Mouse (Mus musculus): Measurements from ENCODE around the gene Prdm16.

DNA sequence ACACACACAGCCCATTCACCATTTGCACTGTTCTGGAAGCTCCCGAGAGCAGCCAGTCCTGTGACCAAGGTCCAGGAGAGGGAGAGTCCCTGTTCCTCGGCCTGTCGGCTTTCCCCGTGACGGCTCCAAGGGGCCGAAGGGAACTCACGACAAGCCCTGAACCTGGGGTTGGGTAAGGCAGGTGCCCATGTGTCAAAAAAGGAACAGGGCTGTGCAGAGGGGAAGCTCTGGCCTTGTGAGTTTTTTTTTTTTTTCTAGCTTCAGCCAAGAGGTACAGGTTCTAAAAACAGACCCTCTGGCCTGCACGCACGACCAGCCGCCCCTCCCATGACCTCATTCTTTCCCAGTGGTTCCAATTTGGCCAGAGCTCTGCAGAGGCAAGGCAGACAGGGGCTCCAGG is 25.5 kb downstream of the Prdm16 start:
- TF ChIP-seq HCFC1 (IDR thresholded peaks at IDR 0.05; ENCODE audit: borderline replicate concordance, insufficient read depth, low read length): no peak
- TF ChIP-seq CHD2 (IDR thresholded peaks at IDR 0.05; ENCODE audit: low read depth, low read length): no peak
